Mouse (Mus musculus) megakaryocyte-erythroid progenitor cell, adult 5-6 weeks (primary cell): ENCODE measurements around the gene Dgat2. TPM values are rescaled to one million over a fixed set of nuclear protein-coding genes. Genes with fewer than 3 reads are reported as not detected.

ENCODE experiments used
- ATAC-seq: replicated peaks from 2 replicates; pipeline ENCODE4 v1.8.0; 2016; ENCODE audit warnings: mild to moderate bottlenecking, inconsistent platforms; ENCODE audit not compliant: severe bottlenecking, poor library complexity, low FRiP score, low TSS enrichment
- total RNA-seq, 2 experiments: library from RNA; stranded (forward) in 1 of 2; stranded (reverse) in 1 of 2; fragments of 200-1000, 215-1000 nt in 1 of 2; fragments of >200 nt in 1 of 2; fragmentation: Nextera tagmentation in 1 of 2; gene quantifications; 2 replicates each; pipeline ENCODE4 v1.2.3; 2014 to 2017

The Dgat2 gene
- total RNA-seq, 2 experiments from 2014 or later = not detected

DNA sequence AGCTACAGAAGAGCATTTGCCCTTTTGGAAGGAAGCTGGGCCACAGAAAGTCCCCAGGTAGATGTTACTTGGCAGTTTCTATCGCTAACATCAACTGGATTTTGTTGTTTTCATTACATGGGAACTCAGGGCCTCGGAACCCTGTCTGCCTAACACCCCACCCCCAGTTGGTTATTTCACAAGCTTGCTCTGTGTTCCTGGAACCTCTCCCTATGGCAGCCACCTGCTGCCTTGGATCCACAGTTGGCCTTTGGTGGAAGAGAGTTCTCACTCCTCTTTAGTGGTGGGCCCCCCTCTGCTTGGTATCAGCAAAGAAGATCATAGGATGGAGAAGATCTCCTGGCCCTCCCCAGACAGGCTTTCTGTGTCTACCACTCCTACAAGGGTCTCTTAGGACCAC, 16.3 kb upstream of the Dgat2 start:
- ATAC-seq = no peak

DNA sequence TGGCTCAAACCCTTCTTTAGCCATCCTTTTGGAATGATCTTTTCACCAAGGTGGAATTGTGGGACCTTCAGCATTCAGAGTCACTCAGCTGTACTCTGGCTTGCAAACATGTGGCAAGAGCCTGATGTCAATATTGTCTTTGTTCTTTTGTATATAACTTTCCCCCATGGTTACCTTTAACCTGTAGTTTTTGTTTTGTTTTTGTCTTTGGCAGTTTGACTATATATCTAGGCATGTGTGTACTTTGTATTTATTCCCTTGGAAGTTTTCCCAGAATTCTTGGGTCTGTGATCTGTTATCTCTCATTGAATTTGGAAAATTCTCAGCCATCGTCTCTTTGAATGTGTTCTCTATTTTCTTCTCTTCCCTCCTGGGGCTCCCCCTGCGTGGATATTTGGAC, 12.0 kb upstream of the Dgat2 start:
- no peak for ATAC-seq

DNA sequence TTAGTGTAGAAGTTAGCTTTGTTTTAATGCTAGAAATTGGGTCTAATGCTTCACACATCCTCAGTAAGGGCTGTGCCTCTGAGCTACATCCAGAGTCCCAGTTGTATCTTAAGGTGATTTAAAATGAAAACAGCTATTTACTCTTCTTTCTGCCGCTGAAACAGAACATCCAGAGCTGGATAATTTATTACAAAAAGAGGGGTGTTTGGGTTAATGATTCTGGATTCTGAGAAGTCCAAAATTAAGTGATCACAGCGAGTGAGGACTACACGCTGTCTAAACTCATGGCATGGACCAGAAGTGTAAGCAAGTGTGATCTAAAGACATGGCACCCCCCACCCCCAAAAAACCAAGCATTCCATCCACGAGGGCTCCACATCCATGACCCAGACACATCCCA, 11.4 kb upstream of the Dgat2 start:
- no peak for ATAC-seq

- no peak for ATAC-seq
These were observed 8.9 kb upstream of the Dgat2 start for GRCm38 (mm10) chr7:99191411-99191810.

GRCm38 (mm10) chr7:99189885-99190284, 7.4 kb upstream of the Dgat2 start:
- ATAC-seq = no peak

- no peak for ATAC-seq
These were observed 6.1 kb upstream of the Dgat2 start for GRCm38 (mm10) chr7:99188630-99189029.

DNA sequence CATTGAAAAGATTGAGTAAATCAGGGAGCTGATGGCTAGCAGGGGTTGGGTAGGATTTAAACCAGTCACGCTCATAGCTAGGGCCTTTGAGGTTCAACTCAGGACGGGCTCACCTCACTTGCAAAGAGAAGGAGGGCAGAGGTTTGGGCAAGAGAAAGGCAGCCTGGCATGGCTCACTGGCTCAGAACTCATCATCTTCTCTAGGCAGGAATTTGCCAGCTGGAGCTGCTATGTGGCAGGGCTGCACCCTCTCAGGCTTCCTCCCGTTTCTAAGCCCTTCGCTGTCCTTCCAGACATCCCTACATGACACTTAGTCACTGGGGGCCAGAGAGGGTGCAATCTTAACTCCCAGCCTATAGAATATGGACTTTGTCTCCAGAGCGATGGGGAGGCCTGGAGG, 4.9 kb upstream of the Dgat2 start:
- no peak for ATAC-seq

DNA sequence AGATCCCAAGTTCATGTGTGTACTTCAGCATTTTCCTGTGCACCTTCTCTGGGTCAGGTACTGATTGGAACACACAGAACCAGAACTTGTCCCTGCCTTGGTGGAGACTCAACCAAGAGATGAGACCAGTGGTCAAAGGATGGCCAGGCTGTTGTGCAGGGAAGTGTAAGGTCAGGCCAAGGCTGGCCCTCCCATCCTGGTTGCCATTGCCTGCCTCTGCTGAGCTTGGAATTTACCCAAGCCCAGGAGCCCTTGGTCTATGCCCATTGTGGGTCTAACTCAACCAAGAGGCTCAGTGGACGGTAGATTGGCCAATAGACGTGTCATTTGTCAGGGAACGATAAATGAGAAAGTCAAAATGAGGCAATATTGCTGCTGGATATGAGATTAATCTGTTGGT, 2.9 kb upstream of the Dgat2 start:
- ATAC-seq = no peak

GRCm38 (mm10) chr7:99183751-99184150, 1.2 kb upstream of the Dgat2 start:
- ATAC-seq = no peak

DNA sequence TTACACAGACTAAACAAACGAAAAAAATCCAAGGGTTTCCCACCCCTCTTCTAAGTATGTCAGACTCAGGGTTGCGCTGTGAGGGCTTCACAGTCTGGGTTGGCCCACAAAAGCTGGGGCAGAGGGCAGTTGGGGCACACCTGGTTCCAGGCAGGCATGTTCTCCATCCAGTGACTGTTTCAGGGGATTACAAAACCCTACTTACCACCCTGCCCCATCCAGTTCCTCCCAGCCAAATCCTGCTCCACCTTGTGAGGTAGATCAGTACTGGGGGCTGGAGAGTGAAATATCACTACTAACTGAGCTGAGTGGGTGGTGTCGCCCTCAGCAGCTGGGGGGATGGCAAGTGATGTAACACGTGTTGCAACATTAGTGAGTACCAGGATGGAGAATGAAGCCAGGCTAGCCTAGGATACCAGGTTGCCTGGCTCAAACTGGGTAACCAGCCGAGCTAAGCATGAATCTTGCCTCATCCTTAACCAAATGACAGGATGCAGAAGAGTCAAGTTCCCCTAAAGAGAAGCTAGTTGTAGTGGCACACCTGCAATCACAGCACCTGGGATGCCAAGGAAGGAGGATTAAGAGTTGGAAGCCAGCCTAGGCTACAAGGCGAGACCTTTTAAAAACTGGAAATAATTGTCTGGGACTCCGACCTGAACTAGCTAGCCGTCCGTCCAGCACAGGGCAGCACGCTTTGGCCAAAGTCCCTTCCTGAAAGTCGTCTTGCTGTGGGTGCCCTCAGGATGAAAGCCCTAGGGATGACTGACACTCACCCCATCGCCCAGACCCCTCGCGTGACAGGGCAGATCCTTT, 694 bp downstream of the Dgat2 start:
- no peak for ATAC-seq

DNA sequence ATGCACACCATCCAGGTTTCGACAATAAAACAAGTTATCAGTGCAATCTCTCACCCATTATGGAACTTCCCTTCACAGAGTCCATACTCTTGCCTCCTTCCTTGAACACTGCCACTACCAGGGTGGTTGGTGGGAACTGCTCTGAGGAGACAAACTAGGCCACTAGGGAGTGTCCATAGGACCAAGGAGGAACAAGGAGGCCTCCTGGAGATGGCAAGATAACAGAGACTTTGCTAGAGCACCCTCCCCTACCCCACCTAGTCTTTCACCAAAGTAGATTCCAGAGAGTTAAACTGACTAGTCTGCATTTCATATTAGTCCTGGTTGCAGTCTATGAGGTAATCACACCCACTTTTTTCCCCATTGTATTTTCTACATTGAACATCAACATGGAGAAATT, 2.4 kb downstream of the Dgat2 start:
- no peak for ATAC-seq

DNA sequence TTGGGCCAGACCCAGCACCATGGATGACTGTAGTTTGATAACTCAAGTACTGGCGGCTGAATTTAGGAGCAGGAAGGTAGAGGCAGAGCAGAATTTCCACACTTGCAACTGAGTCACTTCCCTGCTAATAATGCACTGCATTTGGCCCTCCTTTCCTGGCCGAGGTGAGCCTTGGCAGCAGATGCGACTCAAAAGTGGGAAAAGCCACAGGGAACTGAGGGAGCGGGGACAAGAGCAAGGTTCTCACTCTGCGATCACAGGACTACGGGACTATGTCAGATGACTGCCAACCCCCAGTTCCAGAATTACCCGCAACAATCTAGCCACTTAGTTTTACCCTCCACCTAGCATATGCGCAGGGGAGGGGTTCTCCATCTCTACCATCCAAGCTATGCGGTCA, 3.2 kb downstream of the Dgat2 start:
- ATAC-seq = no peak

- no peak for ATAC-seq
These were observed 5.1 kb downstream of the Dgat2 start for GRCm38 (mm10) chr7:99177386-99177785.

- no peak for ATAC-seq
These were observed 6.9 kb downstream of the Dgat2 start for GRCm38 (mm10) chr7:99175666-99176065.

GRCm38 (mm10) chr7:99175118-99175517, 7.4 kb downstream of the Dgat2 start:
- no peak for ATAC-seq

DNA sequence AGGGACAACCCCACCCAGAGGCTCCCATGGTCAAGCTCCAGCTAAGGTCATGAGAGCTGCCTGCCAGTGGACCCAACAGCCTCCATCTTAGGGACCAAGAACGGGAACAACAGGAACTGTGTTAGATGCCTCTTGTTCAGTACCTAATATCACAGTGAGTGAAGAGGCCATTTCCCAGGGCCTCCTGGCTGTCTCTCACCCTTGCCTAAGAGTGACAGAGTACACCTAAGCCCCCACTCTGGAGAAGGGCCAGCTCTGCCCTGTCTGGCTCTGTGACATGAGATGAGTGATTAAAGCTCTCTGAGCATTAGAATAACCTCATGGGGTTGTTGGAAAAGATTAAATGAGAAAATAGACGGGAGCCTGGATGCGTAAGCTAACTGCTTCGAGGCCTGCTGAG, 8.5 kb downstream of the Dgat2 start:
- no peak for ATAC-seq

GRCm38 (mm10) chr7:99172898-99173297, 9.6 kb downstream of the Dgat2 start:
- peak; percentile 55 for ATAC-seq

DNA sequence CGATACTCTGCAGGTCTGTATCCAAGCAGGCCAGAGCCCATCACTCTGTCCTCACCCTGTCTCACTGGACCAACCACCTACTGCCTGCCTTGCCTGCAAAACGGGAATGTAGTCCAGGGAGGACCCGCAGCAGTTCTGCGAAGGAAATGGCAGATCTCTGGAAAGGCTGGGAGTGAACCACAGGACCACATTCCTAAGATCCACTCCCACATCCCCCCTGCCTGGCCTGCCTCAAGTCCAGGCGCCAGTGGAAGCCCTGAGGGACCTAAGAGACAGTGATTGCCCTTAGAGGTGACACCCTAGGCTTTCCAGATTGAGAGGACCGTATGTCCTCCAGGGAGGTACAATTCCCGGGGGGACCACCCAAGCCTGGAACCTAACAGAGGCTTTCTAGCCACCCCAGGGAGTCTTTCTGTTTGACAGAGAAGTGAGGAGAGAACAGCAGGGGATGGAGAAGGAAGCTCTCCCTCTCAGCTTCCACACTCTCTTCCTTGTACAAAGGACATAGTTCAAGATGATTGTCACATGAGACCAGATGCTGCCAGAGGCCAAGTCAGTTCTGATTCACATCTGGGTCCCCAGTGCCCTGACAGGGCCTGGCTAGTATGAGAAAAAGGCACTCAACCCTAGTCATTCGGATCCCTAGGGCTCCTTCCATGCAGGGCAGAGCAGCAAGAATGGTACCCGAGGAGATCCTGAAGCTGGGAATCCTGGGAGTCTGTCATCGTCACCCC, 10.6 kb downstream of the Dgat2 start:
- no peak for ATAC-seq

DNA sequence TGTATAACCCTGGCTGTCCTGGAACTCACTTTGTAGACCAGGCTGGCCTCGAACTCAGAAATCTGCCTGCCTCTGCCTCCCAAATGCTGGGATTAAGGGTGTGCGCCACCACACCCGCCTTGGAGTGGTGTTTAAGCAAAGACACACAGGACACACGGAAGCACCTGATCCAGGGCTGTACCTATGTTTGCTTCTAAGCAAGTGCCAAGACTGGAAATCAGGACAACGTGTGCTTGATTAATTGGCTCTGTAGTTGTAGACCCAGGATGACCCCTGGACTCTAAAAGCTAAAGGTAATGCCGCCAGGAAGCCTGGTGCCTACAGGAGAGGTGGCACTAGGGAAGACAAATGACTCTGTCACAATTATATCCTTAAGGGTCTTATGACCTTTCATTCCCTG, 12.0 kb downstream of the Dgat2 start:
- no peak for ATAC-seq

GRCm38 (mm10) chr7:99169717-99170403, 12.7 kb downstream of the Dgat2 start:
- no peak for ATAC-seq
